Mouse (Mus musculus) heart, embryonic 11.5 days (tissue): ENCODE measurements around the gene Gprin3. TPM values are rescaled to one million over a fixed set of nuclear protein-coding genes. Genes with fewer than 3 reads are reported as not detected.

Experiments
- ATAC-seq: fragments of 200-750 bp; cut with Nextera tagmentation; replicated peaks from 2 replicates; pipeline ENCODE4 v1.8.0; 2017; ENCODE audit warnings: moderate library complexity; ENCODE audit not compliant: insufficient number of reproducible peaks, low FRiP score, low TSS enrichment
- H3K27ac ChIP-seq: fragments of 300-500 bp; sonication (generic); 2 replicates; pipeline ENCODE4 v1.5.1; 2014; ENCODE audit warnings: mild to moderate bottlenecking, low read depth, low read length
- H3K27me3 ChIP-seq: fragments of 300-500 bp; sonication (generic); 2 replicates; pipeline ENCODE4 v1.6.1; 2014; ENCODE audit warnings: mild to moderate bottlenecking, low read length, mixed read lengths; ENCODE audit not compliant: control insufficient read depth, insufficient read depth
- H3K36me3 ChIP-seq: fragments of 300-500 bp; sonication (generic); 2 replicates; pipeline ENCODE4 v1.6.1; 2014; ENCODE audit warnings: mild to moderate bottlenecking, low read length, moderate library complexity, mixed read lengths; ENCODE audit not compliant: control insufficient read depth, insufficient read depth
- H3K4me1 ChIP-seq: fragments of 300-500 bp; sonication (generic); 2 replicates; pipeline ENCODE4 v1.6.1; 2014; ENCODE audit warnings: low read length; ENCODE audit not compliant: control insufficient read depth, insufficient read depth
- H3K4me2 ChIP-seq: fragments of 300-500 bp; sonication (generic); 2 replicates; pipeline ENCODE4 v1.6.1; 2014; ENCODE audit warnings: mild to moderate bottlenecking, moderate library complexity
- H3K4me3 ChIP-seq: fragments of 300-500 bp; sonication (generic); 2 replicates; pipeline ENCODE4 v1.5.1; 2014; ENCODE audit warnings: low read depth, low read length
- H3K9ac ChIP-seq: fragments of 300-500 bp; sonication (generic); 2 replicates; pipeline ENCODE4 v1.6.1; 2014; ENCODE audit warnings: mild to moderate bottlenecking, low read depth, low read length, moderate library complexity
- H3K9me3 ChIP-seq: fragments of 300-500 bp; sonication (generic); replicated peaks from 2 replicates; pipeline ENCODE4 v1.6.1; 2016; ENCODE audit warnings: low read length; ENCODE audit not compliant: control insufficient read depth
- WGBS: fragments of 180-500 bp; shearing (Covaris S2); extraction: QIAGEN DNeasy Blood & Tissue Kit; methylation state at CpG from one replicate; pipeline ENCODE4 v1.1.7; 2014; ENCODE audit not compliant: insufficient replicate concordance; 5-methylcytosine and 5-hydroxymethylcytosine counted together
- polyA plus RNA-seq: library from polyadenylated mRNA; unstranded; fragments of >200 nt; fragmentation: Nextera tagmentation; extraction: Ambion mirVana; gene quantifications from 2 replicates; pipeline ENCODE4 v1.2.1, GENCODE M21; 2014

Gene Gprin3
- polyA plus RNA-seq, 1 experiment from 2014 or later: 5.5 TPM

- peak overlapping the region; percentile 46 for H3K4me3 ChIP-seq
- H3K9me3 ChIP-seq: no peaks in the 10 kb centered on the region
- WGBS: 65% methylated on average over 10 of the region's 10 CpGs
- H3K27ac ChIP-seq: no peak overlapping the region
- H3K9ac ChIP-seq: peak overlapping the region; percentile 63; the same call in 1 of the 2 replicates
- H3K27me3 ChIP-seq: no peaks in the 10 kb centered on the region
- ATAC-seq: no peak
- H3K4me2 ChIP-seq: peak overlapping the region; percentile 64
- peaks cover 6% of the 10 kb centered on the region; the same call in 1 of the 2 replicates for H3K4me1 ChIP-seq
- H3K36me3 ChIP-seq: no peaks in the 10 kb centered on the region
These were observed 988 bp downstream of the Gprin3 start for GRCm38 (mm10) chr6:59424871-59425740.

- Histone ChIP-seq H3K4me3 (no peak overlapping the region), H3K4me2 (no peak overlapping the region), H3K27ac (no peak overlapping the region), H3K9ac (no peak overlapping the region), H3K4me1 (peaks cover 6% of the 10 kb centered on the region; the same call in 1 of the 2 replicates), H3K36me3 (no peaks in the 10 kb centered on the region), H3K9me3 (no peaks in the 10 kb centered on the region), H3K27me3 (no peaks in the 10 kb centered on the region)
- 11% methylated on average over 1 of the region's 1 CpGs for WGBS
- ATAC-seq: no peak
These were observed 2.3 kb downstream of the Gprin3 start for GRCm38 (mm10) chr6:59423836-59424235.

- Histone ChIP-seq H3K9me3 (no peaks in the 10 kb centered on the region), H3K4me1 (peaks cover 3% of the 10 kb centered on the region; the same call in 1 of the 2 replicates), H3K4me2 (no peak overlapping the region), H3K27me3 (no peaks in the 10 kb centered on the region), H3K4me3 (no peak overlapping the region), H3K27ac (no peak overlapping the region), H3K36me3 (no peaks in the 10 kb centered on the region), H3K9ac (no peak overlapping the region)
- 51% methylated on average over 3 of the region's 3 CpGs for WGBS
- ATAC-seq: no peak
These were observed 6.8 kb downstream of the Gprin3 start for GRCm38 (mm10) chr6:59419264-59419663.

GRCm38 (mm10) chr6:59418659-59419058 is 7.4 kb downstream of the Gprin3 start:
- Histone ChIP-seq H3K4me2 (no peak overlapping the region), H3K4me1 (peaks cover 3% of the 10 kb centered on the region; the same call in 1 of the 2 replicates), H3K9ac (no peak overlapping the region), H3K36me3 (no peaks in the 10 kb centered on the region), H3K27ac (no peak overlapping the region), H3K4me3 (no peak overlapping the region), H3K9me3 (no peaks in the 10 kb centered on the region), H3K27me3 (no peaks in the 10 kb centered on the region)
- WGBS: 71% methylated on average over 2 of the region's 2 CpGs
- ATAC-seq: no peak

GRCm38 (mm10) chr6:59414816-59415215 is 11.3 kb downstream of the Gprin3 start:
- whole genome bisulfite sequencing: 80% methylated on average over 6 of the region's 6 CpGs
- ATAC-seq: no peak
- Histone ChIP-seq H3K9me3 (no peaks in the 10 kb centered on the region), H3K9ac (no peak overlapping the region), H3K4me1 (peaks cover 15% of the 10 kb centered on the region), H3K27ac (no peak overlapping the region), H3K36me3 (no peaks in the 10 kb centered on the region), H3K4me2 (no peak overlapping the region), H3K4me3 (no peak overlapping the region), H3K27me3 (no peaks in the 10 kb centered on the region)

- WGBS: 41% methylated on average over 13 of the region's 13 CpGs
- Histone ChIP-seq H3K27ac (peak overlapping the region; percentile 62), H3K9me3 (no peaks in the 10 kb centered on the region), H3K27me3 (no peaks in the 10 kb centered on the region), H3K4me3 (no peak overlapping the region), H3K36me3 (no peaks in the 10 kb centered on the region), H3K4me1 (peaks cover 21% of the 10 kb centered on the region), H3K9ac (no peak overlapping the region), H3K4me2 (peak overlapping the region; percentile 24)
- ATAC-seq: no peak; the same call in 1 of the 2 replicates
These were observed 13.4 kb downstream of the Gprin3 start for GRCm38 (mm10) chr6:59412417-59413346.

GRCm38 (mm10) chr6:59409001-59409700 is 16.9 kb downstream of the Gprin3 start:
- H3K4me2 ChIP-seq: no peak overlapping the region
- no peaks in the 10 kb centered on the region for H3K27me3 ChIP-seq
- H3K9me3 ChIP-seq: no peaks in the 10 kb centered on the region
- H3K36me3 ChIP-seq: no peaks in the 10 kb centered on the region
- WGBS: 51% methylated on average over 3 of the region's 3 CpGs
- H3K9ac ChIP-seq: no peak overlapping the region
- no peak; the same call in 1 of the 2 replicates for ATAC-seq
- H3K4me1 ChIP-seq: peaks cover 21% of the 10 kb centered on the region
- H3K4me3 ChIP-seq: no peak overlapping the region
- no peak overlapping the region for H3K27ac ChIP-seq

GRCm38 (mm10) chr6:59407482-59407997 is 18.6 kb downstream of the Gprin3 start:
- H3K9me3 ChIP-seq: no peaks in the 10 kb centered on the region
- WGBS: 84% methylated on average over 4 of the region's 4 CpGs
- no peak overlapping the region for H3K9ac ChIP-seq
- peaks cover 12% of the 10 kb centered on the region for H3K4me1 ChIP-seq
- no peak overlapping the region for H3K4me3 ChIP-seq
- ATAC-seq: no peak
- no peaks in the 10 kb centered on the region for H3K27me3 ChIP-seq
- H3K27ac ChIP-seq: no peak overlapping the region
- no peaks in the 10 kb centered on the region for H3K36me3 ChIP-seq
- no peak overlapping the region for H3K4me2 ChIP-seq
